Mouse (Mus musculus) telencephalon, adult 2 months (tissue): ENCODE measurements around the gene Olfr314.
"Not testable (repeated sequence)": the region's sequence is repeated elsewhere in the genome, so short reads cannot be mapped to it uniquely, and the experiment has no call there.

Experiments
- DNase-seq: peaks from one replicate; pipeline ENCODE4 v3.0.0-alpha.2; 2011; ENCODE audit warnings: low read depth, low spot score

Olfr314 gene

DNA sequence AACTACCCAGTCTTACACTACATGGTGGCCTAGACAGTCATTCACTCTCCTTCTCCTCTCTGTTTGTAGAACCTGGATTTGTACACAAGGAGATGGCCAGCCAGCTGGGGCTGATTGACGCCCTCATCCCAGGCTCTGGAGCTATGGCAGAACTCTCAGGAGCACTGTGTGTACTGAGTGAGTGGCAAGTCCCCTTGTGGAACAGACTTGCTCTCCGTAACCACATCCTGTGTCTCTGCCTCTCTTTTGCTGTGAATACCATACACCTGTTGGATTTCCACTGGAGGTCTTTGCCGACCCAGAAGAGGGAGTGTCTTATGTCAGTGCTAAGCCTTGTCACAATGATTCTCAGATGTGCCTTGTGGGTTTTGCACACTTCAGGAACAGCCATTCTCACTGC lies 49.8 kb downstream of the Olfr314 start:
- DNase-seq: not testable (repeated sequence)
